Mouse (Mus musculus): ENCODE measurements around the gene Ifnl3.

GRCm38 (mm10) chr7:28570982-28571682, 48.5 kb downstream of the Ifnl3 start:
- no peak for TF ChIP-seq ZNF384 (IDR thresholded peaks at IDR 0.05; ENCODE audit: low read depth, low read length)
- TF ChIP-seq MAFK (IDR thresholded peaks at IDR 0.05; ENCODE audit: insufficient read depth, low read depth, low read length), result no peak
- TF ChIP-seq ZC3H11A (IDR thresholded peaks at IDR 0.05; ENCODE audit: borderline replicate concordance, low read depth, low read length), result no peak
- no peak for TF ChIP-seq HCFC1 (IDR thresholded peaks at IDR 0.05; ENCODE audit: borderline replicate concordance, insufficient read depth, low read length)
- TF ChIP-seq CHD2 (IDR thresholded peaks at IDR 0.05; ENCODE audit: low read depth, low read length), result no peak

Data from ES-E14 (cell line).